Mouse (Mus musculus): ENCODE data around the gene Ext2. TPM values are rescaled to one million over a fixed set of nuclear protein-coding genes. Genes with fewer than 3 reads are reported as not detected.

Ext2 gene
- total RNA-seq, 2 experiments from 2014 or later = 58.0 to 59.9 TPM

- DNase-seq = no peak
- intact Hi-C loops (cut with DNase I) = no loop called here
These were observed 76.6 kb downstream of the Ext2 start for GRCm38 (mm10) chr2:93745741-93746140.

GRCm38 (mm10) chr2:93744346-93745229, 77.8 kb downstream of the Ext2 start:
- no peak for DNase-seq
- intact Hi-C loops (cut with DNase I) = no loop called here

GRCm38 (mm10) chr2:93741700-93742099, 80.7 kb downstream of the Ext2 start:
- intact Hi-C loops (cut with DNase I) = no loop called here
- peak in 1 of 2 experiments; percentile 20 for DNase-seq

DNA sequence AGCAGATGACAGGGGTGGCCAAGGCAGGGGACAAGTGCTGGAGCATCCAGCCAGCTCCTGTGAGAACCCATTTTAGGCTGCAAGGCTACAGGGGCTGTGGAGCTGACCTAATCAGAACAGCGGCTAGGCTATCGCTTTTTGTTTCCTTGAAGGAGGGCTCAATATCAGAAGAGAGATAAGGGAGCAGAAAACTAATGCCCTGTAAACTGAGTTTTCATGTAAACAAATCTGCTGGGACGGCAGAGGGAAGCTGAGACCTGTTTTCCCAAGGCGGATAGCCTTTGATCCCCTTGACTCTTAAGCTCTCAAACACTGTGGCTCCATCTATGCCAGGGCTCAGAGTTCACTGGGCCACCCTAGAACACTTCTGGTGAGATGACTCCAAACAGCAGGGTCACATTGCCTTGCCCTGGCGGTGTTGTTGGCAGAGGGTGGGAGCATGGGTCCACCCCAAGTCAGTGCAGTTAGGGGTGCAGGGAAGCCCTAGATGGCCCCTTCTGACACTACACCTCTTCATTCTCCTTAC, 83.3 kb downstream of the Ext2 start:
- DNase-seq = no peak
- intact Hi-C loops (cut with DNase I) = no loop called here

- DNase-seq = no peak
- intact Hi-C loops (cut with DNase I) = no loop called here
These were observed 85.2 kb downstream of the Ext2 start for GRCm38 (mm10) chr2:93737146-93737545.

DNA sequence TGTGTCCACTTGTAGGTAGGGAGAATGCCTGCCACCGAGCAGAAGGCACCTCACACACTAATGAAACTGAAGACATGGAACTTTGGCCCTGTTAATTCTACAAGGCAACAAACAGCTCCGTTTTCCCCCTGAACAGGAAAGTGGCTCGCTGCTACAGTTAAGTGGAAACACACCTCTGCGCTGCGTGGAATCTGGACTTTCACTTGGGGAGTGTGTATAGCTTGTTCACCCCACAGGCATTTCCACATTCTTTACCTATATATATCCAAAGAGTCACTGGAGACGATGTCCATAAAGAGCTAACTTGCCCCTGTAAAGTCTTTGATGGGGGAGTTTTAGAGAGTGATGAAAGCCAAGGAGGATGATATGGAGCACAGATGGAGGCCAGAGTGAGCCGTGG, 89.7 kb downstream of the Ext2 start:
- no peak for DNase-seq
- intact Hi-C loops (cut with DNase I) = no loop called here

GRCm38 (mm10) chr2:93729585-93729984, 92.8 kb downstream of the Ext2 start:
- intact Hi-C loops (cut with DNase I) = no loop called here
- no peak for DNase-seq

DNA sequence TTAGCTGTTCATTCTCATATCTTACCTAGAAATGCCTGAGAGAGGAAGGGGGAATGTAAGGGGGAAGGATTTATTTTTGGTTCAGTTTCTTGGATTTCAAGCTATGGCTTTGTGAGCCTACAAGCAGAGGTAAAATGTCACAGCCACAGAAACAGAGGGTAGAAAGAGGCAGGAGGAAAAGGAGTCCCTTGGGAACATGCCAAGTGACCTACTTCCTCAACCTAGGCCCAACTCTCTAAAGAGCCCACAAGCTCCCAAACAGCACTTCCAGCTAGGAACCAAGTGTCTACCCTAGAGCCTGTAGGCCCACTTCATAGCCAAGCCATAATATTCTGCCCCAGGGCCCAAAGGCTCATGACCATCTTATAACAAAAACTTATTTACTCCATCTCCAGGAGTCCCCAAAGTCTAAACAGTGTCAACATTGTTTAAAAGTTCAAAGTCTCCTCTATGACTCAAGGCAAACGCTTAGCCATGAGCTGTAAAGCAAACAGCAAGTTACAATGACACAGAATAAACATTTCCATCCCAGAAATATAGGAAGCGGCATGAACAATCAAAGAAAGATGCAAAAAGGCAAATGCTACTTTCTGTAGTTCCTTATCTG, 99.1 kb downstream of the Ext2 start:
- intact Hi-C loops (cut with DNase I) = no loop called here
- no peak for DNase-seq

- DNase-seq = no peak
- intact Hi-C loops (cut with DNase I) = no loop called here
These were observed 101.4 kb downstream of the Ext2 start for GRCm38 (mm10) chr2:93720956-93721355.

GRCm38 (mm10) chr2:93719792-93720675, 102.3 kb downstream of the Ext2 start:
- intact Hi-C loops (cut with DNase I) = no loop called here
- DNase-seq = no peak

GRCm38 (mm10) chr2:93713267-93713666, 109.1 kb downstream of the Ext2 start:
- DNase-seq = no peak

DNA sequence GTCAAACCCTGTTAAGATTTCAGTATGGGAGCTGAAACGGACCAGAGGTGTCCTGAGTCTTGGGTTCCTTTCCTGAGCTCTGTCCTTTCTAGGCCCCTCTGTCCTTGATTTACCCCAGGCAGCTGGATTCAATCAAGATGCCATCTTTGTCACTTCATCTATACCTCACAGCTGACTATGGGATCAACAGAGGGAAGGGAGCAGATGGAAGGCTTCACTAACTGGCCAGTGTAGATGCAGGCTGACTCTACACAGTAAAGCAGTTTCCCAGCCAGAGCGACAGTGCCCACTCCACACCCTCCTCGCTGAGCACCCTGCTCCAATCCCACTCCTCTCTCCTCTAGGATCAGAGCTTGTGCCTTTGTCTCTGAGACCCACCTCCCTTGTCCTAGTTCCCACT, 110.9 kb downstream of the Ext2 start:
- intact Hi-C loops (cut with DNase I) = no loop called here
- no peak for DNase-seq

More at GRCm38 (mm10) chr2:93713267-93713666, 109.1 kb downstream of the Ext2 start:
- intact Hi-C loops (cut with DNase I) = no loop called here

DNA sequence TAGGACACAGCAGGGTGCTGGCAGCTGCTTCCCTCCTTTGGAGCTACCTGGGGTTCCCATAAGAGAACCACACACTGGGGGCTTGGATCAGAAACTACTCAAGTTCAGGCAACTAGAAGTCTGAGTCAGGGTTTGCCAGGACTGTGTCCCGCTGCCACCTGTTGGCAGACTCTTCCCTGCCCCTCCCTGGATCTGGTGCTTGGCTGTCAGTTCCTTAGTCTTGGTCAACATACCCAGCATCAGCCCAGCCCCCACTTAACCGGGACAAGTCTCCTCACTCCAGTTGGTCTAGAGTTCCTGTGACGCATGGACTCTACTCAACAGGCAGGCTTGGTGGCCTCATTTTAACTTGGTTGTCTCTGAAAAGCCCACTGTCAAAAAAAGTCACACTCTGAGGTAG, 112.7 kb downstream of the Ext2 start:
- intact Hi-C loops (cut with DNase I) = no loop called here
- no peak for DNase-seq

- intact Hi-C loops (cut with DNase I) = no loop called here
- DNase-seq = no peak
These were observed 113.1 kb downstream of the Ext2 start for GRCm38 (mm10) chr2:93709241-93709640.

- intact Hi-C loops (cut with DNase I) = no loop called here
- no peak for DNase-seq
These were observed 115.5 kb downstream of the Ext2 start for GRCm38 (mm10) chr2:93706825-93707224.

DNA sequence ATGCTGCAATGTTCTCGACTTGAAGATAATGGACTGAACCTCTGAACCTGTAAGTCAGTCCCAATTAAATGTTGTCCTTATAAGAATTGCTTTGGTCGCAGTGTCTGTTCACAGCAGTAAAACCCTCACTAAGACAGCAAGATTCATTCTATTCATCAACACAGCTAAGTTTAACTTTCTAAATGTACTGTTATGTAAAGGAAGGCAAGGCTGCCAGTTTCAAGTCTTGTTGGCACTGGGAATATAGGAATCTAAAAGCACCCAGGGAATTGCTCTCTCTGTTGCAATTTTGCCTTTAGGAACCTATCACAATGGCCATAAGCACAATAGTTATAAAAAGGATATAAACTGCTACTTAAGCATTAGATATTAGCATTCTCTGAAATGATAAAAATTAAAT, 116.0 kb downstream of the Ext2 start:
- intact Hi-C loops (cut with DNase I) = no loop called here
- DNase-seq = no peak

- intact Hi-C loops (cut with DNase I) = no loop called here
- no peak for DNase-seq
These were observed 118.2 kb downstream of the Ext2 start for GRCm38 (mm10) chr2:93704195-93704594.

DNA sequence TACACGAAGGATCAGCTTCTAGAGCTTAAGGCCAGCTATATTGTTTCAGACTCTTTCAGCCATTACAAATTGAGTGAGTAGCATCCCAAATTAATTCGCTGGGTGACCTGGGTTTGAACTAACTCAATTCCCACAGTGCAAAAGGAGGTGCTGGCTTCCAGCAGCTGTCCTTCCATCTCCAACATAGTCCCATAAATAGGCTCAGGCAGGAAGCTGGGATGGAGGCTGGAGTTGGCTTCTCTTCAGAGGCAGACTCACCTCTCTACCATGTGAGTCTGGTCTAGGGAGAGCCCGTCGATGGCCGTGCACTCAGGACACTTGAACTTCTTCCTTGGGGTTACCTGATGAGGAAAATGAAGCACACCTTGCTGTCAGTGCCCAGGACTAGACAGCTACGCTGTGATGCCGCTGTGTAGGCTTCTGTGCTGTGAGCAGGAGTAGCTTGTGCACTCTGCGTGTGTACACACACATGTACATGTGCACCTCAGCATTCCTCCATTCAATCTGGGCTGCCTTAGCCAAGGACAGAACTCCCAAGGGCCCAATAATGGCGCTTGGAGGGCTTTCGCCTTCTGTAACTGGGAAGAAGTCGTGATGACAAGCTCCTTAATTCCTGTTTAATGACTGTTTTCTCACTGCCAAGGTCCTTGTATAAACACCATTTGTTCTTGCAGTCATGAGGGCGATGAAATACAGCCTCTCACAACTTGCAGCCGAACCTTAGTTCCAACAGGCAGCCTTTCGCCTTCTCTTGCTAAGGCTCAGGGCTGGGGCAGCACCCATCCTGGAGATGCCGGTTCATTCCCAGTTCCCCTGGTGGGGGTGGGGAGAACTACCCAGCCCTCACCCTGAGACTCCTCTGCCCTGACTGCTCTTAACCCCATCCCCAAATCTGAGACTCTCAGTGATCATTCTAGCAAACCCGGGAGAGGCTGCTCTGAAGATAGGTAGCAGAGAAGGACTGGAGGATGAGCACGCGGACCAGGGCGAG, 119.1 kb downstream of the Ext2 start:
- no peak for DNase-seq
- intact Hi-C loops (cut with DNase I) = no loop called here

DNA sequence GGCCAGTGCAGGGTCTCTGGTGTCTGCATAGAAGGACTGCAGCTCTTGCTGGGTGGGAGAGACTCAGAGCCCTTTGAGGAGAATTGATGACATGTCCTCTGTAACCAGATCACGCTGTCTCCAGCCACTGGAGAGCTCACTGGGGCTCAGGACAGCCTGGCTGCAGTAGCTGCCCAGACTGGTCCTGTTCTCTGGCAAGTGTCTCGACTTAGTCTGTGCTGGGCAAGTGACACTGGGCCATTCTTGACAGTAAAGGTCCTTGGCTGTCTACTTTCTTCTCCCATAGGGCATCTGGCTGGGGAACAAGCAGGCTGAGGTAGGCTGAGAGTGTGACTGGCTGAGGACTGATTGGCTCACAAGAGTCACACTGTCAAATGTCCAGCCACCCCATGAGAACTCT, 123.0 kb downstream of the Ext2 start:
- DNase-seq = no peak
- intact Hi-C loops (cut with DNase I) = no loop called here

DNA sequence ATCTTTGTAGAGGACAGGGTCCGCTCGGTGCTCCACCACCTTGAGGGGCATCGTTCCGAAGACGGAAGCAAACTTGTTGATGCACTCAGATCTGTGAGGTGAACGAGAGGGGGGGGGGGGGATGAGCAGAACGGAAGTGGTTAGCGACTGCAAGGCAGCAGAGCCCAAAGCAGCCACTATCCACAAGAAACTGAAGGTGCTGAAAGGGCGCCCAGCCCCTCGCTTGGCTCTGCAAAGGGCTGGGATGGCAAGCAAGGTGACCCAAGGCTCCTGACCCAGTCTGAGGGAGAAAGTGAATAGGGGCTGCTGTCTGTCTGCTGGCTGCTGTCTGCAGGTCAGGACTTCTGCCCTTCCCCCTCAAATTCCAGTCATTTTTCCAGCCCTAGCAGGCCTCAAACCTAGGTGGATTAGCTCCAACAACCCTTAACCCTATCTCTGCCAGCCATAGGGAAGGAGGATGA, 126.2 kb downstream of the Ext2 start:
- DNase-seq = peak; percentile 34 to 49
- intact Hi-C loops (cut with DNase I) = no loop called here
